Mouse (Mus musculus): ENCODE measurements around the gene Sptan1. TPM values are rescaled to one million over a fixed set of nuclear protein-coding genes. Genes with fewer than 3 reads are reported as not detected.

Sptan1 gene
- total and polyA plus RNA-seq, 2 experiments: 71.3 to 89.0 TPM

DNA sequence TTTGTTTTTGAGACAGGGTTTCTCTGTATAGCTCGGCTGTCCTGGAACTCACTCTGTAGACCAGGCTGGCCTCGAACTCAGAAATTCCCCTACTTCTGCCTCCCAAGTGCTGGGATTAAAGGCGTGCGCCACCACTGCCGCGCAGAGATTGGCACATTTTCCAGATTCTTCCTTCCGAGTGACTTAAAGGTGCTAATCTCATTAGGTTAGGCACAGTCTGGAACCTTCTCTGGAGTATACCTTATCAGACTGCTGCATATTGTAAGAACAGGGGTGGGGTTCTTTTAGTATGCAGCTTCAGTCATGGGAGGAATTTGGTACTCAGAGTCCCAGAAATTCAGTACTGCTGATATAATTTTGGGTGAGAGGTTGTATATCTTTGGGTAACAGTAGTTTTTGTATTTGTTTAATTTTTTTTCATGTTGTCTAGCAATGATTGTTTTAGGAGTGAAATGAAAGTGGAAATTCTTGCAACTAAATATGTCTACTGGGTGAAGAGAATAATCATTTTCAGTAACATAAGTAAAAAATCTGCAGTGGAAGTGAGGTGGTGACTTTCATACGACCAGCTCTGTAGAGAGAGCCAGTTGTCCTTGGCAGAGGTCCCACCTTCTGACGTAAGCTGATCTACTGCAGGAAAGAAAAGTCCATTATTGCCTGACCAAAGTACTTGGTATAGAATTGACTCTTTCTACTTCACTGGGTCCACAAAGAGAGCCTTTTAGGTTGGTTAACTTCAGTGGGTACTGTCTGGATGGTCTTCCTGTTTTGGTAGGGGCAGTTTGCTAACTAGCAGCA lies 6.7 kb downstream of the Sptan1 start:
- Histone ChIP-seq H3K4me1 (ENCODE audit: control insufficient read depth, insufficient read depth, low read length) (peaks cover 24% of the 10 kb centered on the region), H3K36me3 (ENCODE audit: control insufficient read depth, insufficient read depth, low read length) (peaks cover 5% of the 10 kb centered on the region; the same call in 1 of the 2 replicates), H3K27ac (replicated peaks; ENCODE audit: insufficient read depth, low read depth, low read length) (peak overlapping the region; percentile 82), H3K4me3 (ENCODE audit: insufficient read depth, low read depth, low read length) (no peak overlapping the region), H3K27me3 (ENCODE audit: control insufficient read depth, insufficient read depth, low read length) (no peaks in the 10 kb centered on the region), H3K79me2 (ENCODE audit: control insufficient read depth, insufficient read depth, low read length) (peaks cover 9% of the 10 kb centered on the region; the same call in 1 of the 2 replicates), H3K9ac (ENCODE audit: low read depth, low read length) (no peak overlapping the region)
- DNase-seq (ENCODE audit: extremely low read depth, low read depth, low spot score): peak; percentile 91
- no peak for TF ChIP-seq POLR2A (IDR thresholded peaks at IDR 0.05; ENCODE audit: extremely low read depth, insufficient read depth, low read length)
- no peak for TF ChIP-seq CTCF (IDR thresholded peaks at IDR 0.05; ENCODE audit: low read depth, low read length)
- WGBS: 41% methylated on average over 9 of the region's 9 CpGs

DNA sequence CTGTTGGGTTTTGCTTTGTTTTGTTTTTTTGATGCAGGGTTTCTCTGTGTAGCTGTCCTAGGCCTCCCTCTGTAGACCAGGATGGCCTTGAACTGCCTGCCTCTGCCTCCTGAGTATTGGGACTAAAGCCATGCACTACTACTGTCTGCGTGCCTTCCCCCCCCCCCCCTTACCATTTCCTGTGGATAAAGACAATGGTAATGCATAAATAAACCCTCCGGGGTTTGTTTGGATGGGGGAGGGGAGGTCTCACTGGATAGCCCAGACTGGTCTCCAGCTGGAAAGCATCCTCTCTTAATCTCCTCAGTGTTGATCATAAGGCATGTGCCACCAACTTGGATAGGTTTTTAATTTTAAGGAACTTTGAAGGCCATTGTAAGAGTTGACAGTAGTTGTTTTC lies 8.2 kb downstream of the Sptan1 start:
- Histone ChIP-seq H3K36me3 (ENCODE audit: control insufficient read depth, insufficient read depth, low read length) (peaks cover 9% of the 10 kb centered on the region), H3K4me3 (ENCODE audit: insufficient read depth, low read depth, low read length) (no peak overlapping the region), H3K79me2 (ENCODE audit: control insufficient read depth, insufficient read depth, low read length) (peaks cover 6% of the 10 kb centered on the region; the same call in 1 of the 2 replicates), H3K4me1 (ENCODE audit: control insufficient read depth, insufficient read depth, low read length) (peaks cover 20% of the 10 kb centered on the region), H3K27ac (replicated peaks; ENCODE audit: insufficient read depth, low read depth, low read length) (no peak overlapping the region), H3K27me3 (ENCODE audit: control insufficient read depth, insufficient read depth, low read length) (no peaks in the 10 kb centered on the region), H3K9ac (ENCODE audit: low read depth, low read length) (no peak overlapping the region)
- TF ChIP-seq POLR2A (IDR thresholded peaks at IDR 0.05; ENCODE audit: extremely low read depth, insufficient read depth, low read length) (no peak), CTCF (IDR thresholded peaks at IDR 0.05; ENCODE audit: low read depth, low read length) (no peak)
- WGBS: 23% methylated on average over 2 of the region's 2 CpGs
- DNase-seq (ENCODE audit: extremely low read depth, low read depth, low spot score): no peak

DNA sequence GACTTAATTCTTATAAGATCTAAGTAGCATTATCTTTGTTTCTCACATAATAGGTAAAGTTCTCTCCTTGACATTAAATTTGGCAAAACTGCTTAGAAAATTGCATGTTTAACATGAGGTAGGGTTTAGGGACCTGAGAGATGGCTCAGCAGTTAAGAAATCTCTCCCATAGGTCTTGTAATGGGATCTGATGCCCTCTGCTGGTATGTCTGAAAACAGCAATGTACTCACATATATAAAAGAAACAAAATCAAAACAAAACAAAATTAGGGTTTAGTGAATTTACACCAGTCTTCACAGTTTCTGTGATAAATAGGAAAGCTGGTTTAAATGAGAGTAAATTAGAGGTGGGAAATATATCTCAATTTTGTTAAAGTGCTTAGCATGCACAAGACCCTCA lies 11.9 kb downstream of the Sptan1 start:
- Histone ChIP-seq H3K79me2 (ENCODE audit: control insufficient read depth, insufficient read depth, low read length) (peaks cover 5% of the 10 kb centered on the region; the same call in 1 of the 2 replicates), H3K27me3 (ENCODE audit: control insufficient read depth, insufficient read depth, low read length) (no peaks in the 10 kb centered on the region), H3K27ac (replicated peaks; ENCODE audit: insufficient read depth, low read depth, low read length) (no peak overlapping the region), H3K4me3 (ENCODE audit: insufficient read depth, low read depth, low read length) (no peak overlapping the region), H3K36me3 (ENCODE audit: control insufficient read depth, insufficient read depth, low read length) (peaks cover 34% of the 10 kb centered on the region), H3K9ac (ENCODE audit: low read depth, low read length) (no peak overlapping the region), H3K4me1 (ENCODE audit: control insufficient read depth, insufficient read depth, low read length) (peaks cover 4% of the 10 kb centered on the region)
- TF ChIP-seq POLR2A (IDR thresholded peaks at IDR 0.05; ENCODE audit: extremely low read depth, insufficient read depth, low read length) (no peak), CTCF (IDR thresholded peaks at IDR 0.05; ENCODE audit: low read depth, low read length) (0 out of 2 replicates have a peak, but pooled peaks have one; percentile 26)
- peak; percentile 54 for DNase-seq (ENCODE audit: extremely low read depth, low read depth, low spot score)

DNA sequence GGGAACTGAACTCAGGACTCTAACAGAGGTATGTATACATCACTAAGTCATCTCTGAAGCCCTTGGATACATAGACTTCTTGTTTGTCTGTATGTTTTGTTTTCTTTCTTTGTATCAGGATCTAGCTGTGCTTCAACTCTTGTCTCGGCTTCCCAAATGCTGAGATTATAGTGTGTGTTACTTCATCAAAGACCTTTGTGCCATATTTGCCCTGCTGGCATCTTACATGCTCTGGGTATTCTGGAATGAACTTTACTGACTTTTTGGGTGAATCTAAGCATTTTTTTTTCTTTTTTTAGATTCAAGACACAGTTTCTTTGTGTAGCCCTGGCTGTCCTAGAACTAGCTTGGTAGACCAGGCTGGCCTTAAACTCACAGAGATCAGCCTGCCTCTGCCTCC lies 15.3 kb downstream of the Sptan1 start:
- 34% methylated on average over 1 of the region's 1 CpGs for WGBS
- H3K36me3 ChIP-seq (ENCODE audit: control insufficient read depth, insufficient read depth, low read length): peaks cover 62% of the 10 kb centered on the region
- DNase-seq (ENCODE audit: extremely low read depth, low read depth, low spot score): peak; percentile 55
- no peak overlapping the region for H3K4me3 ChIP-seq (ENCODE audit: insufficient read depth, low read depth, low read length)
- H3K27me3 ChIP-seq (ENCODE audit: control insufficient read depth, insufficient read depth, low read length): no peaks in the 10 kb centered on the region
- no peak overlapping the region for H3K27ac ChIP-seq (replicated peaks; ENCODE audit: insufficient read depth, low read depth, low read length)
- TF ChIP-seq POLR2A (IDR thresholded peaks at IDR 0.05; ENCODE audit: extremely low read depth, insufficient read depth, low read length) (no peak), CTCF (IDR thresholded peaks at IDR 0.05; ENCODE audit: low read depth, low read length) (no peak)
- H3K4me1 ChIP-seq (ENCODE audit: control insufficient read depth, insufficient read depth, low read length): no peaks in the 10 kb centered on the region
- 0 out of 2 replicates have a peak, but pooled peaks cover 2% of the 10 kb centered on the region for H3K79me2 ChIP-seq (ENCODE audit: control insufficient read depth, insufficient read depth, low read length)
- no peak overlapping the region for H3K9ac ChIP-seq (ENCODE audit: low read depth, low read length)

DNA sequence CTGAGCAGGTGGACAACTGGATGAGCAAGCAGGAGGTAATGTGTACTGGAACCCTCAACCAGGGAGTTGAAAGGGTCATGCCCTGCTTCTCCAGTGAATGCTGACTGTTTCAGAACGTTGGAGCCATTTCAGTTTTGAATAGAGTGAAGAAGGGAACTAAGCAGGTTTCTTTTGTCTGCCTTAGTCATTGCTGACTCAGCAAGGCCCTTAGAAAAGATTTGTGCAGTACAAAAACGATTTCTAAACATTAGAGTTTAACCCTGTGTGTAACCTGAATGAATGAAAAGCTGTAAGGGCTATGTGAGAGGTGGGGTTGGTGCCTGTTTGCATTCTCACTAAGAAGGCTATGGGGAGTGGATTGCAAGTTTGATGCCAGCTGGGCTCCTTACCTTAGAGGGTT lies 26.6 kb downstream of the Sptan1 start:
- no peak overlapping the region for H3K4me3 ChIP-seq (ENCODE audit: insufficient read depth, low read depth, low read length)
- H3K27ac ChIP-seq (replicated peaks; ENCODE audit: insufficient read depth, low read depth, low read length): no peak overlapping the region
- 41% methylated on average over 2 of the region's 2 CpGs for WGBS
- no peak overlapping the region for H3K9ac ChIP-seq (ENCODE audit: low read depth, low read length)
- H3K79me2 ChIP-seq (ENCODE audit: control insufficient read depth, insufficient read depth, low read length): no peaks in the 10 kb centered on the region
- DNase-seq (ENCODE audit: extremely low read depth, low read depth, low spot score): no peak
- H3K4me1 ChIP-seq (ENCODE audit: control insufficient read depth, insufficient read depth, low read length): no peaks in the 10 kb centered on the region
- TF ChIP-seq POLR2A (IDR thresholded peaks at IDR 0.05; ENCODE audit: extremely low read depth, insufficient read depth, low read length) (no peak), CTCF (IDR thresholded peaks at IDR 0.05; ENCODE audit: low read depth, low read length) (no peak)
- no peaks in the 10 kb centered on the region for H3K27me3 ChIP-seq (ENCODE audit: control insufficient read depth, insufficient read depth, low read length)
- H3K36me3 ChIP-seq (ENCODE audit: control insufficient read depth, insufficient read depth, low read length): peaks cover 90% of the 10 kb centered on the region

DNA sequence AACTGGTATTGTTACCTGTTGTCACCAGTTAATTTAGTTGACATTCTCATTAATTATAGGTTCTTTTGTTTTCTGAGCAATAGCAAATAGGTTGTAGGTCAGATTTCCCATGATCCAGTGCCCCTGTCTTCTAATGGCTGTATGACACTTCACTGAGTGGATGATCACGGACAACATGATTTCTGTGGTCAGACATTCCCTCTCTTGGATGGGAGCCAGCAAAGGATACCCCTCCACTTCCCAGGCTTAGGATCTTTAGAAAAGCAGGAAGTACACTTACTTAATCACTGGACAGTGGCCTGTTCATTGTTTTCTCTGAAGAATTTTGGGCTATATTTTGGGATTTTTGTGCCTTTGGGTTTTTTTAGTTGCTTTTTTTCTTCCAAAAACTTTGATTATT lies 43.7 kb downstream of the Sptan1 start:
- no peak overlapping the region for H3K4me3 ChIP-seq (ENCODE audit: insufficient read depth, low read depth, low read length)
- no peaks in the 10 kb centered on the region for H3K79me2 ChIP-seq (ENCODE audit: control insufficient read depth, insufficient read depth, low read length)
- H3K4me1 ChIP-seq (ENCODE audit: control insufficient read depth, insufficient read depth, low read length): no peaks in the 10 kb centered on the region
- H3K27ac ChIP-seq (replicated peaks; ENCODE audit: insufficient read depth, low read depth, low read length): no peak overlapping the region
- no peak overlapping the region for H3K9ac ChIP-seq (ENCODE audit: low read depth, low read length)
- no peaks in the 10 kb centered on the region for H3K27me3 ChIP-seq (ENCODE audit: control insufficient read depth, insufficient read depth, low read length)
- no peak for TF ChIP-seq CTCF (IDR thresholded peaks at IDR 0.05; ENCODE audit: low read depth, low read length)
- no peak for TF ChIP-seq POLR2A (IDR thresholded peaks at IDR 0.05; ENCODE audit: extremely low read depth, insufficient read depth, low read length)
- 65% methylated on average over 1 of the region's 1 CpGs for WGBS
- no peak for DNase-seq (ENCODE audit: extremely low read depth, low read depth, low spot score)
- H3K36me3 ChIP-seq (ENCODE audit: control insufficient read depth, insufficient read depth, low read length): peaks cover 75% of the 10 kb centered on the region
